8 mouse cellular contexts compared by ENCODE assay signal in the genomic region with DNA sequence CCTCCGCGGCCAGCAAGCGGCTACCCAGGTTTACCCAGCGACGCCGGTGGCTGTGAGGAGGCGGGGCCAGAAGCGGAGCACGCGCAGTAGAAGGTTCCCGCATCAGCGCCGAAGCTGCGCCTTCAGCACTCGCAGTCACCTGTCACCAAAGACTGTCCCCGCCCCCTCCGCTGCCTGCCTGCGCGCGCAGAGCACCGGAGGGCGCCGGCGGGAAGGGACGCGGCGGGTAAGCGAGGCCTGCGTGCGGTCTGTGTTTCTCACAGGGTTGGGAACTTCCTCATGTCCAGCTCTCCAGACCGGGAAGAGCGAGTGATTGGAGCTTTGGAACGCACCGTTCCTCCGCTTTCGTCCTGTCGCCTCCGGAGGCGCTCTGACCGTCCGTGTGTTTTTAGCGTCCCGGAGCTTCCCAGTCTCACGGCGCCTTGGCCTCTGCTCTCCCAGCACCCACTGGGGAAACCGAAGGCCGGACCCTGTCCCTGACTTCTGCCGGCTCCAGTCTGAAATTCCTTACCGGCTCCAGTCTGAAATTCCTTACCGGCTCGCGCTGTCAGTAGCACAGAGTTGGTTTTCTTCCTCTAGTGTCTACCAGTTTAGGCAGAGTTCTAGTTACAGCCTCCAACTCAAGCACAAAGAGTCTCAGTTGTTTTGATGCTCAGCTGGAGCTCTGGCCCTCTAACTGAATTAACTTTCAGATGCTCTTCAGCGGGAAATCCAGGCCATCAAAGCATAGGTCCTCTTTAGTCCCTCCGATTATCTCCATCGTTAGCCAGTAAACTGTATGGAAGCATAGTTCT. TPM values are rescaled to one million over a fixed set of nuclear protein-coding genes. Genes with fewer than 3 reads are reported as not detected.
DNase-seq lines count a peak whose midpoint lies in the region; ATAC-seq and TF ChIP-seq lines count a peak whose summit lies in the region.

A gene (plus strand): TSS at position 125 of the 794 bp plus-strand sequence.

- peak within 1 kb of the TSS; percentile 76 for H3K4me2 ChIP-seq in heart, embryonic 11.5 days
- peak within 1 kb of the TSS; percentile 66 for H3K4me2 ChIP-seq in kidney, embryonic 16.5 days (replicated peaks; ENCODE audit: low read depth, low read length)
- H3K4me2 ChIP-seq in myocyte (ENCODE audit: low read depth), result peak within 1 kb of the TSS; percentile 97

- H3K36me3 ChIP-seq in C2C12 (ENCODE audit: control insufficient read depth, insufficient read depth), result no peaks in the 10 kb centered on the region
- H3K36me3 ChIP-seq in erythroblast, embryonic 14.5 days (ENCODE audit: control insufficient read depth), result peaks cover 25% of the 10 kb centered on the region
- no peaks in the 10 kb centered on the region; the same call in 1 of the 2 replicates for H3K36me3 ChIP-seq in heart, embryonic 11.5 days (ENCODE audit: control insufficient read depth, insufficient read depth, low read length)
- 0 out of 2 replicates have a peak, but pooled peaks cover 8% of the 10 kb centered on the region for H3K36me3 ChIP-seq in kidney, embryonic 16.5 days (ENCODE audit: insufficient read depth, low read length)
- H3K36me3 ChIP-seq in liver, adult 2 months (ENCODE audit: control insufficient read depth, insufficient read depth, low read length), result no peaks in the 10 kb centered on the region
- H3K36me3 ChIP-seq in myocyte (ENCODE audit: control insufficient read depth, insufficient read depth), result no peaks in the 10 kb centered on the region
- H3K36me3 ChIP-seq in splenic B cell, adult 2 months (ENCODE audit: control insufficient read depth, insufficient read depth, low read length, poor library complexity, severe bottlenecking), result peaks cover 2% of the 10 kb centered on the region; the same call in 1 of the 2 replicates

- no peaks in the 10 kb centered on the region for H3K79me3 ChIP-seq in C2C12 (ENCODE audit: low read depth)

- H3K9me3 ChIP-seq in erythroblast, embryonic 14.5 days (ENCODE audit: control insufficient read depth, low read length), result no peaks in the 10 kb centered on the region
- no peaks in the 10 kb centered on the region for H3K9me3 ChIP-seq in heart, embryonic 11.5 days (replicated peaks; ENCODE audit: control insufficient read depth, low read length)
- H3K9me3 ChIP-seq in kidney, embryonic 16.5 days (ENCODE audit: low read length), result no peaks in the 10 kb centered on the region

- no peak for TF ChIP-seq CTCF in C2C12 (IDR thresholded peaks at IDR 0.05; ENCODE audit: control insufficient read depth, insufficient read depth, insufficient read length)
- TF ChIP-seq CTCF in brain, embryonic 14.5 days (IDR thresholded peaks at IDR 0.05; ENCODE audit: borderline replicate concordance, extremely low read depth, insufficient read depth, insufficient read length), result 0 out of 2 replicates have a peak, but pooled peaks have one; percentile 23
- peak; percentile 36 for TF ChIP-seq CTCF in liver, adult 2 months (IDR thresholded peaks at IDR 0.05; ENCODE audit: low read depth, low read length)

- H3K4me3 ChIP-seq in C2C12 (ENCODE audit: insufficient read depth, poor library complexity, severe bottlenecking), result peak within 1 kb of the TSS; percentile 43
- peak within 1 kb of the TSS; percentile 78 for H3K4me3 ChIP-seq in erythroblast, embryonic 14.5 days (replicated peaks)
- peak within 1 kb of the TSS; percentile 63 for H3K4me3 ChIP-seq in heart, embryonic 11.5 days (ENCODE audit: low read depth, low read length)
- peak within 1 kb of the TSS; percentile 68 for H3K4me3 ChIP-seq in kidney, embryonic 16.5 days (ENCODE audit: low read length)
- H3K4me3 ChIP-seq in liver, adult 2 months (ENCODE audit: insufficient read depth, low read depth, low read length), result peak within 1 kb of the TSS; percentile 59
- H3K4me3 ChIP-seq in myocyte, result peak within 1 kb of the TSS; percentile 51

- peak; percentile 98 for DNase-seq in brain, embryonic 14.5 days (ENCODE audit: low read depth)
- peak; percentile 83 for DNase-seq in liver, adult 2 months (ENCODE audit: extremely low read depth, low read depth, low spot score)
- DNase-seq in splenic B cell, adult 2 months (ENCODE audit: low read depth, low spot score), result peak; percentile 98

- peak within 1 kb of the TSS; percentile 93 for H3K27ac ChIP-seq in heart, embryonic 11.5 days (ENCODE audit: low read depth, low read length)
- H3K27ac ChIP-seq in kidney, embryonic 16.5 days (ENCODE audit: low read length), result peak within 1 kb of the TSS; percentile 95
- peak within 1 kb of the TSS; percentile 47 for H3K27ac ChIP-seq in liver, adult 2 months (replicated peaks; ENCODE audit: insufficient read depth, low read depth, low read length)

- H3K27me3 ChIP-seq in C2C12 (ENCODE audit: control insufficient read depth, insufficient read depth, insufficient read length) (no peaks in the 10 kb centered on the region), myocyte (ENCODE audit: control insufficient read depth, insufficient read depth, insufficient read length) (no peaks in the 10 kb centered on the region)
- H3K27me3 ChIP-seq in erythroblast, embryonic 14.5 days (ENCODE audit: control insufficient read depth), result no peaks in the 10 kb centered on the region
- no peaks in the 10 kb centered on the region for H3K27me3 ChIP-seq in heart, embryonic 11.5 days (ENCODE audit: control insufficient read depth, insufficient read depth, low read length)
- no peaks in the 10 kb centered on the region for H3K27me3 ChIP-seq in kidney, embryonic 16.5 days (ENCODE audit: insufficient read depth, low read length)
- H3K27me3 ChIP-seq in liver, adult 2 months (ENCODE audit: control insufficient read depth, insufficient read depth, low read length), result no peaks in the 10 kb centered on the region
- no peaks in the 10 kb centered on the region for H3K27me3 ChIP-seq in splenic B cell, adult 2 months (ENCODE audit: control insufficient read depth, insufficient read depth, low read length, poor library complexity, severe bottlenecking)

- peak; percentile 96 for TF ChIP-seq POLR2A in brain, embryonic 14.5 days (IDR thresholded peaks at IDR 0.05; ENCODE audit: borderline replicate concordance, extremely low read depth, insufficient read depth, insufficient read length, poor library complexity, severe bottlenecking)
- peak; percentile 85 for TF ChIP-seq POLR2A in liver, adult 2 months (IDR thresholded peaks at IDR 0.05; ENCODE audit: extremely low read depth, insufficient read depth, low read length)
- TF ChIP-seq POLR2A in myocyte (IDR thresholded peaks at IDR 0.05; ENCODE audit: insufficient read length, low read depth), result peak; percentile 90

- H3K79me2 ChIP-seq in C2C12 (ENCODE audit: control insufficient read depth, insufficient read depth), result peaks cover 5% of the 10 kb centered on the region
- H3K79me2 ChIP-seq in liver, adult 2 months (ENCODE audit: control insufficient read depth, insufficient read depth, low read length), result no peaks in the 10 kb centered on the region
- H3K79me2 ChIP-seq in myocyte (ENCODE audit: control insufficient read depth, insufficient read depth), result no peaks in the 10 kb centered on the region

- peak within 1 kb of the TSS; percentile 62 for H3ac ChIP-seq in C2C12 (ENCODE audit: control insufficient read depth, insufficient read length, low read depth)
- H3ac ChIP-seq in myocyte (ENCODE audit: control insufficient read depth, insufficient read length), result peak within 1 kb of the TSS; percentile 16

- peaks cover 27% of the 10 kb centered on the region for H3K4me1 ChIP-seq in erythroblast, embryonic 14.5 days (ENCODE audit: control insufficient read depth)
- peaks cover 7% of the 10 kb centered on the region; the same call in 1 of the 2 replicates for H3K4me1 ChIP-seq in heart, embryonic 11.5 days (ENCODE audit: control insufficient read depth, insufficient read depth, low read length)
- H3K4me1 ChIP-seq in kidney, embryonic 16.5 days (ENCODE audit: insufficient read depth, low read length), result peaks cover 12% of the 10 kb centered on the region
- H3K4me1 ChIP-seq in liver, adult 2 months (ENCODE audit: control insufficient read depth, insufficient read depth, low read length), result peaks cover 3% of the 10 kb centered on the region; the same call in 1 of the 2 replicates

- under 1% methylated on average over 54 of the region's 55 CpGs for WGBS in heart, embryonic 11.5 days (ENCODE audit: insufficient replicate concordance)
- under 1% methylated on average over 55 of the region's 55 CpGs for WGBS in kidney, embryonic 16.5 days
- WGBS in liver, adult 2 months, result under 1% methylated on average over 55 of the region's 55 CpGs

- peak; percentile 96 for ATAC-seq in heart, embryonic 11.5 days (replicated peaks; ENCODE audit: insufficient number of reproducible peaks, low FRiP score, low TSS enrichment)
- peak; percentile 98 for ATAC-seq in kidney, embryonic 16.5 days (ENCODE audit: low FRiP score, low TSS enrichment)

- peak within 1 kb of the TSS; percentile 85 for H3K9ac ChIP-seq in heart, embryonic 11.5 days (ENCODE audit: low read depth, low read length)
- peak within 1 kb of the TSS; percentile 88 for H3K9ac ChIP-seq in kidney, embryonic 16.5 days (replicated peaks; ENCODE audit: low read length)
- H3K9ac ChIP-seq in liver, adult 2 months (ENCODE audit: low read depth, low read length), result peak within 1 kb of the TSS; percentile 72

TF ChIP-seq in C2C12, 6 proteins besides CTCF, POLR2A, EP300 and RAD21:
- TF ChIP-seq MAX (IDR thresholded peaks at IDR 0.05) (peak; percentile 47), CEBPB (IDR thresholded peaks at IDR 0.05; ENCODE audit: low read depth) (no peak), MYOD1 (IDR thresholded peaks at IDR 0.05; ENCODE audit: control insufficient read depth, insufficient read length, low read depth) (peak; percentile 8), MYOG (IDR thresholded peaks at IDR 0.05; ENCODE audit: control insufficient read depth, extremely low read depth, insufficient read length) (no peak)

TF ChIP-seq in myocyte, 11 proteins besides CTCF, POLR2A, EP300 and RAD21 (continues in another document):
- TF ChIP-seq SRF (IDR thresholded peaks at IDR 0.05; ENCODE audit: control insufficient read depth, insufficient read length, low read depth) (peak; percentile 35), POLR2AphosphoS2 (IDR thresholded peaks at IDR 0.05; ENCODE audit: insufficient read length, low read depth) (peak; percentile 93), TCF3 (IDR thresholded peaks at IDR 0.05; ENCODE audit: insufficient read length, low read depth) (no peak), MAX (IDR thresholded peaks at IDR 0.05; ENCODE audit: low read depth) (no peak), MYOG (IDR thresholded peaks at IDR 0.05; ENCODE audit: control insufficient read depth in 1 of 3, insufficient read depth in 1 of 3, insufficient read length in 2 of 3, low read depth in 2 of 3) (peak; percentile 1 to 83 (median 60)), REST (IDR thresholded peaks at IDR 0.05; ENCODE audit: insufficient read depth, insufficient read length) (no peak)

RNA-seq across cellular contexts. Expression of the gene that starts here (rescaled TPM):
- polyA plus RNA-seq in C2C12 (2012; fragmentation: generic; extraction: Trizol) (5.0 TPM), myocyte (2012; fragmentation: generic; extraction: Trizol) (5.1 TPM)
- 6.9 and 7.0 TPM in 2 replicates for polyA plus RNA-seq in brain, embryonic 14.5 days (2012; rRNA removed)
- 0.17 and 0.31 TPM in 2 replicates for polyA plus RNA-seq in erythroblast, embryonic 14.5 days (2012)
- polyA plus RNA-seq in heart, embryonic 11.5 days (2014; fragmentation: Nextera tagmentation; extraction: Ambion mirVana), result 4.6 and 7.8 TPM in 2 replicates
- 17.4 and 19.3 TPM in 2 replicates for polyA plus RNA-seq in kidney, embryonic 16.5 days (2015; fragmentation: Nextera tagmentation; extraction: Ambion mirVana)
- total RNA-seq in liver, adult 2 months (2014; rRNA removed), result 9.7 and 11.7 TPM in 2 replicates
- polyA plus RNA-seq in liver, adult 2 months (2012; rRNA removed), result 2.1 and 2.3 TPM in 2 replicates

Comparison
In these comparisons a context has a peak if more than half of its experiments do, and no peak if none do; other contexts are left out.
1. Peak in every context shown above with its lines: DNase-seq, ATAC-seq, H3K4me3 ChIP-seq and H3K27ac ChIP-seq.